Mouse (Mus musculus) midbrain, embryonic 10.5 days (tissue): ENCODE results near the gene Pitx2. TPM values are rescaled to one million over a fixed set of nuclear protein-coding genes. Genes with fewer than 3 reads are reported as not detected.
A peak's percentile ranks its signal among the peaks of the same experiment; 100 is the strongest.

Experiments
- DNase-seq: peaks from one replicate; pipeline ENCODE4 v3.0.0-alpha.2; 2017; ENCODE audit warnings: low spot score
- H3K27ac ChIP-seq: fragments of 300-500 bp; sonication (generic); replicated peaks from 2 replicates; pipeline ENCODE4 v1.5.1; 2016; ENCODE audit warnings: mild to moderate bottlenecking
- H3K27me3 ChIP-seq: fragments of 300-500 bp; sonication (generic); 2 replicates; pipeline ENCODE4 v1.6.1; 2016; ENCODE audit warnings: low read depth, mild to moderate bottlenecking; ENCODE audit not compliant: poor library complexity, severe bottlenecking
- H3K36me3 ChIP-seq: fragments of 300-500 bp; sonication (generic); 2 replicates; pipeline ENCODE4 v1.6.1; 2016; ENCODE audit warnings: mild to moderate bottlenecking, moderate library complexity
- H3K4me1 ChIP-seq: fragments of 300-500 bp; sonication (generic); 2 replicates; pipeline ENCODE4 v1.6.1; 2016
- H3K4me3 ChIP-seq: fragments of 300-500 bp; sonication (generic); 2 replicates; pipeline ENCODE4 v1.5.1; 2016; ENCODE audit warnings: mild to moderate bottlenecking, moderate library complexity
- H3K9me3 ChIP-seq: fragments of 300-500 bp; sonication (generic); replicated peaks from 2 replicates; pipeline ENCODE4 v1.6.1; 2016; ENCODE audit warnings: mild to moderate bottlenecking
- WGBS: fragments of 180-500 bp; shearing (Covaris S2); methylation state at CpG from one replicate; pipeline ENCODE4 v1.1.7; 2016; 5-methylcytosine and 5-hydroxymethylcytosine counted together
- polyA plus RNA-seq: library from polyadenylated mRNA; unstranded; fragments of >200 nt; fragmentation: Nextera tagmentation; extraction: Ambion mirVana; gene quantifications from 2 replicates; pipeline ENCODE4 v1.2.1, GENCODE M21; 2016

Pitx2 gene
- polyA plus RNA-seq, 1 experiment from 2014 or later = 27.8 TPM

GRCm38 (mm10) chr3:129214666-129215161 is 15.0 kb downstream of the Pitx2 start:
- no peaks in the 10 kb centered on the region for H3K9me3 ChIP-seq
- H3K4me1 ChIP-seq = peaks cover 52% of the 10 kb centered on the region
- WGBS = under 1% methylated on average over 31 of the region's 31 CpGs
- H3K36me3 ChIP-seq = no peaks in the 10 kb centered on the region
- peak; percentile 68 for DNase-seq
- peaks cover 100% of the 10 kb centered on the region for H3K27me3 ChIP-seq
- H3K27ac ChIP-seq = 0 out of 2 replicates have a peak overlapping the region, but pooled peaks have one; percentile 24
- peak overlapping the region; percentile 66 for H3K4me3 ChIP-seq

DNA sequence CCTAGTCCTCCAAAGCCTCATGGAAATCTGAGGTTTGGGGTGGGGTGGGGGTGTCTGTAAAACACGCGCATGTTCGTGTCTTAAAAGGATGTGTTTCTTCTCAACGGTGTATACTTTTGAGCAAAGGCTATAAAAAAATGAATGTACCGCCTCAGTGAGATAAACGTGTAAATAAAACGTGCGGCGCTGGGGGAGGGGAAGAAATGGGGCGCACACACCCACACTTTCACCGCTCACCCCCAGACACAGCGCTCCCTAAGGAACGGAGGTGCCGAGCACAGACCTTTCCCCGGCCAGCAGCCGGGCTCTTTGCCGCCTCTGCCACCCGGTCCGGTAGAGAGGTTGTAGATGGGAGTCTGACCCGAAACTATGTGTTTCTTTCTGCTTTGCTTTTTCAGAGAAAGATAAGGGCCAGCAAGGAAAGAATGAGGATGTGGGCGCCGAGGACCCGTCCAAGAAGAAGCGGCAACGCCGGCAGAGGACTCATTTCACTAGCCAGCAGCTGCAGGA is 15.6 kb downstream of the Pitx2 start:
- peaks cover 100% of the 10 kb centered on the region for H3K27me3 ChIP-seq
- H3K4me1 ChIP-seq = peaks cover 55% of the 10 kb centered on the region
- H3K27ac ChIP-seq = no peak overlapping the region
- no peak for DNase-seq
- whole genome bisulfite sequencing = 1% methylated on average over 26 of the region's 26 CpGs
- H3K4me3 ChIP-seq = peak overlapping the region; percentile 66
- H3K36me3 ChIP-seq = no peaks in the 10 kb centered on the region
- H3K9me3 ChIP-seq = no peaks in the 10 kb centered on the region

DNA sequence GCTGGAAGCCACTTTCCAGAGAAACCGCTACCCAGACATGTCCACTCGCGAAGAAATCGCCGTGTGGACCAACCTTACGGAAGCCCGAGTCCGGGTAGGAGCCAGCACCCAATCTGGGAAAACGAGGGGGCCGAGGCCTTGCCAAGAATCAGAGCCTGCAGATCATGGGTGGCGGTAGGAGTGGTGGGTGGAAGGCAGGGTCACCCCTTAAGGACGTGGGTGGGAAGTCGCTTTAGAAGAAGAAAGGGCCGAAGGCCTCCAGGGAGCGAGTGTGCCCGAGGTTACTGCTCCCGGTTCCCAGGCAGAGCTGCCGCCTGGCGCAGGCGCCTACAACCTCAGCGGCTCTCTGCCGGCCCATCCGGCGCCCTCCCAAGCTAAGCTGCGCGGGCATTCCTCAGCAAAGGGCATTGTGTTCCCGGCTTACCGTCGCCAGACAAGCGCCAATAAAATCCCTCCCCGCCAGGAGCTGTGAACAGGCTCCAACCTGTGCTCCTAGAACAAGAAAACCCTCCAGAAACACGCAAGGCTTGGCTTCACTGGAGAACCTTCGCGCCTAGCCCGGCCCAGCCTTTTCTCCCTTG is 16.2 kb downstream of the Pitx2 start:
- peak overlapping the region; percentile 66 for H3K4me3 ChIP-seq
- peaks cover 100% of the 10 kb centered on the region for H3K27me3 ChIP-seq
- H3K9me3 ChIP-seq = no peaks in the 10 kb centered on the region
- peak; percentile 82 for DNase-seq
- WGBS = under 1% methylated on average over 35 of the region's 35 CpGs
- H3K27ac ChIP-seq = peak overlapping the region; percentile 28
- H3K36me3 ChIP-seq = no peaks in the 10 kb centered on the region
- H3K4me1 ChIP-seq = peaks cover 60% of the 10 kb centered on the region

DNA sequence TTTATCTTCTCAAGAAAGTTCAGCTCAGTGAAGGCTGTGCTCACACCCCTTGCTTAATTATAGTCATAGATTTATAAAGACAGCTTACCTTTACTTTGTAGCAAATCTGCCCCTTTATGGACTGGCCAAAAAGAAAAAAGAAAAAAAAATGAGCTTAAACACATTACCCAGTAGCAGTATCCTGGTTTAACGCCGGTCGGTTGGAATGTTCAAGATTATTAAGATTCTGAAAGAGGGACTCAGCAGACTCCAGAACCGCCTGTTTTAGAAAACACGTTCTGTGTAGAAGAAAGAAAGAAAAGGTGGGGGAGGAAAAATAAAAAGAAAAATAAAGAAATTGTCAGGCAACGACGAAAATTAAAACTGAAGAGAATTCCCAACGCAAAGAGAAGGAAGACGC is 16.8 kb downstream of the Pitx2 start:
- no peak overlapping the region for H3K27ac ChIP-seq
- peaks cover 67% of the 10 kb centered on the region for H3K4me1 ChIP-seq
- no peak for DNase-seq
- peak overlapping the region; percentile 66 for H3K4me3 ChIP-seq
- no peaks in the 10 kb centered on the region for H3K9me3 ChIP-seq
- peaks cover 100% of the 10 kb centered on the region for H3K27me3 ChIP-seq
- no peaks in the 10 kb centered on the region for H3K36me3 ChIP-seq
- under 1% methylated on average over 9 of the region's 9 CpGs for WGBS

GRCm38 (mm10) chr3:129216911-129217561 is 17.4 kb downstream of the Pitx2 start:
- H3K9me3 ChIP-seq = no peaks in the 10 kb centered on the region
- H3K4me3 ChIP-seq = peak overlapping the region; percentile 66
- H3K4me1 ChIP-seq = peaks cover 70% of the 10 kb centered on the region
- H3K36me3 ChIP-seq = no peaks in the 10 kb centered on the region
- H3K27me3 ChIP-seq = peaks cover 100% of the 10 kb centered on the region
- under 1% methylated on average over 34 of the region's 34 CpGs for WGBS
- no peak overlapping the region for H3K27ac ChIP-seq
- peak; percentile 73 for DNase-seq

- peaks cover 100% of the 10 kb centered on the region for H3K27me3 ChIP-seq
- peak overlapping the region; percentile 66; the same call in 1 of the 2 replicates for H3K4me3 ChIP-seq
- H3K4me1 ChIP-seq = peaks cover 70% of the 10 kb centered on the region
- H3K27ac ChIP-seq = no peak overlapping the region
- no peak for DNase-seq
- 2% methylated on average over 12 of the region's 12 CpGs for WGBS
- H3K9me3 ChIP-seq = no peaks in the 10 kb centered on the region
- H3K36me3 ChIP-seq = no peaks in the 10 kb centered on the region
Measured at GRCm38 (mm10) chr3:129217862-129218370, 18.2 kb downstream of the Pitx2 start.

GRCm38 (mm10) chr3:129218371-129218921 is 18.8 kb downstream of the Pitx2 start:
- Histone ChIP-seq H3K36me3 (no peaks in the 10 kb centered on the region), H3K4me3 (peak overlapping the region; percentile 66), H3K4me1 (peaks cover 67% of the 10 kb centered on the region), H3K27ac (no peak overlapping the region), H3K9me3 (no peaks in the 10 kb centered on the region), H3K27me3 (peaks cover 100% of the 10 kb centered on the region)
- DNase-seq = peak; percentile 64
- under 1% methylated on average over 41 of the region's 41 CpGs for WGBS

- Histone ChIP-seq H3K27me3 (peaks cover 100% of the 10 kb centered on the region), H3K4me1 (peaks cover 65% of the 10 kb centered on the region), H3K9me3 (no peaks in the 10 kb centered on the region), H3K4me3 (no peak overlapping the region), H3K27ac (no peak overlapping the region), H3K36me3 (no peaks in the 10 kb centered on the region)
- under 1% methylated on average over 7 of the region's 7 CpGs for WGBS
- no peak for DNase-seq
Measured at GRCm38 (mm10) chr3:129220086-129220670, 20.5 kb downstream of the Pitx2 start.

DNA sequence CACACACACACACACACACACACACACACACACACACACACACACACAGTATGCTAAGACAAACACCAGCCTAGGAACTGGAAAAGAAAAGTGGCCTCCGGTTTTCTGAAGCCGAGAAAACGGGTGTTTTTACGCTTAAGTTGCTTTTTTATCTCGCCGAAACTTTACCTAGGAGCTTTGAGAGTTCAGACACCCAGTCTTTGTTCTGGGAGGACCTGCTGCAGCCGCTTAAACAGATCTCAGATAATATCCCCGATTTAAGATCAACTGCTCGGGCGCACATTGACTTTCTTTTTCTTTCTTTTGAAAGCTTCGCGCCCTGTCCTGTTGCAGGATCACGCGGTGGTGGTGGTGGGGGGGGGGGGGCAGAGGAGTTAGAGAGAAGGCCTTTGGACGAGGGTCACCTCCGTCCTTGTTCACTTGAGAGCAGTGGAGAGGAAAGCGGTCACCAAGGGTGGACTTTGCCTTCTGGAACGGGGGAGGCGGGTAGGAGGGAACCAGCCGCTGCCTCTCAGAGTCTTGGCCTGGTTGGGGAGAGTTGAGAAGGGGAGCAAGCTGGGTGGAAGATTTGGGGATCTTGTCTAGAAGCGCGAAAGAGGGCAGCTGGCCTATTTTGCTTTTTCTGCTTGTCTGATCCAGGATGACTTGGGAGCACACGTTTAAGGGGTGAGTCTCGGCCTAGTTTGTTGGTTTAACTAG is 21.2 kb downstream of the Pitx2 start:
- under 1% methylated on average over 24 of the region's 24 CpGs for WGBS
- no peaks in the 10 kb centered on the region for H3K36me3 ChIP-seq
- H3K9me3 ChIP-seq = no peaks in the 10 kb centered on the region
- no peak overlapping the region for H3K27ac ChIP-seq
- peaks cover 60% of the 10 kb centered on the region for H3K4me1 ChIP-seq
- peak; percentile 61 for DNase-seq
- peaks cover 100% of the 10 kb centered on the region for H3K27me3 ChIP-seq
- H3K4me3 ChIP-seq = 0 out of 2 replicates have a peak overlapping the region, but pooled peaks have one; percentile 11

DNA sequence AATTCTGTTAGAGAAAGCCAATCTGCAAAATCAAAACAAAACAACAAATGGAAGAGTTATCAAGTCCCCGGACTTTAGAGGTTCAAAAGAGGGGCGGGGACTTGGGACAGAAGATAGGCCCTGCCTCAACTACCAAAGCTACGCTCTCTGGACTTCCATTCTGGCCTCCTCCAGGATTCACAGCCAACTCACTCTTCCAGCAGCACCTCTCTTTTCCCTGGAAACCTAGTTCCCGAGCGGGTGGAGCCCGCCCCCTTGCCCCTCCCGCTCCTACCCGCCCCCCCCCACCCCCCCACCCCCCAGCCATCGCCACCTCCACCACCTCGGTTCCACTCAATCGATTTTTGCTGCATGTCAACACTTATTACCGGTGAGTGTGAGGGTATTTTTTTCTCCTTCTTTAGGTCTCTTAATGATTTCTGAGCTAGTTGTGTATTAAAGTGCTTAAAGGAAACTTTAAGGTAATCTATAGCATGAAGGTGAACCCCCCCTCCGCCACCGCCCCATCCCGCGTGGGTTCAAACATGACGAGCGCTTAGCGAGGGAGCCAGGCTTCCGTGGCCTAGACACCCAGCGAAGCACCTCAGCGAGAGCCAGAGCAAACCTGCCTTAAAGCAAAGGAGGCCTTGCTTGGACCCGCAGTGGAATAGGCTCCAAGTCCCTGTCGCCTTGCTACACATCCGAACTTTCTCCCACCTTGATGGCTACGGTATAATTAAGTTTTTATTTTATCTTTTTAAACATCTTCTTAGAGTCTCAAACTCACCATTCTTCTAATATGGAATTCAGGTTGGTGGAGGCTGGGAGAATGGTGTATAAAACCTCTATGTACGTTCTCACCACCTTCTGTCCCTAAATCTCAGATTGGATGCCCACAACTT is 21.9 kb downstream of the Pitx2 start:
- no peaks in the 10 kb centered on the region for H3K36me3 ChIP-seq
- peak; percentile 41 for DNase-seq
- peaks cover 100% of the 10 kb centered on the region for H3K27me3 ChIP-seq
- no peak overlapping the region for H3K4me3 ChIP-seq
- under 1% methylated on average over 27 of the region's 27 CpGs for WGBS
- H3K27ac ChIP-seq = no peak overlapping the region
- no peaks in the 10 kb centered on the region for H3K9me3 ChIP-seq
- H3K4me1 ChIP-seq = peaks cover 62% of the 10 kb centered on the region

GRCm38 (mm10) chr3:129222448-129223290 is 23.0 kb downstream of the Pitx2 start:
- no peak overlapping the region for H3K4me3 ChIP-seq
- H3K9me3 ChIP-seq = no peaks in the 10 kb centered on the region
- under 1% methylated on average over 21 of the region's 21 CpGs for WGBS
- peaks cover 100% of the 10 kb centered on the region for H3K27me3 ChIP-seq
- peak; percentile 37 for DNase-seq
- peaks cover 59% of the 10 kb centered on the region for H3K4me1 ChIP-seq
- no peak overlapping the region for H3K27ac ChIP-seq
- H3K36me3 ChIP-seq = no peaks in the 10 kb centered on the region
